Mouse (Mus musculus) small intestine, adult 2 months (tissue): ENCODE data around the gene Tmprss3.

Experiments
- CTCF ChIP-seq: fragments of 200-500 bp; IDR thresholded peaks from 2 replicates; pipeline ENCODE4 v1.5.1; 2012; ENCODE audit warnings: low read depth, mild to moderate bottlenecking, control low read depth, inconsistent platforms, low read length, moderate library complexity, mixed read lengths; ENCODE audit not compliant: insufficient replicate concordance, insufficient read length; ENCODE audit errors: extremely low read depth
- POLR2A ChIP-seq: fragments of 200-500 bp; IDR thresholded peaks from 2 replicates; pipeline ENCODE4 v1.6.1; 2012; ENCODE audit warnings: low read depth, mild to moderate bottlenecking, control low read depth, inconsistent platforms, low read length, moderate library complexity

DNA sequence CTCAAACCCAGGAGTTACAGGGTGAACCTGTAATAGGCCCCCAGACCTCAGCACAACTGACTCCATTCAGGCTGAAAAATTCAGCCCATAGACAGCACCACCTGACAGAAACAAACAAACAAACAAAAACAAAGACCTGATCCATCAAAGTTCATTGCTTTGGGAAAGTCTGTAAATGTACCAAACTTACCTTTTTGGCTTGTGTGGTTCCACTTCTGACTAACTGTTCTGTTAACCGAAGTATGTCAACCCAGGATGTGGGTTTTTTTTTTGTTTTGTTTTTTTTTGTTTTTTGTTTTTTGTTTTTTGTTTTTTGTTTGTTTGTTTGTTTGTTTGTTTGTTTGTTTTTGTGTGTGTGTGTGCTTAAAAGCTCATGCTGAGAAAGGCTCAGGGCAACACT lies 62.0 kb downstream of the Tmprss3 start:
- TF ChIP-seq POLR2A (no peak), CTCF (no peak)
